Mouse (Mus musculus): Measurements from ENCODE around the gene Bloc1s3.

DNA sequence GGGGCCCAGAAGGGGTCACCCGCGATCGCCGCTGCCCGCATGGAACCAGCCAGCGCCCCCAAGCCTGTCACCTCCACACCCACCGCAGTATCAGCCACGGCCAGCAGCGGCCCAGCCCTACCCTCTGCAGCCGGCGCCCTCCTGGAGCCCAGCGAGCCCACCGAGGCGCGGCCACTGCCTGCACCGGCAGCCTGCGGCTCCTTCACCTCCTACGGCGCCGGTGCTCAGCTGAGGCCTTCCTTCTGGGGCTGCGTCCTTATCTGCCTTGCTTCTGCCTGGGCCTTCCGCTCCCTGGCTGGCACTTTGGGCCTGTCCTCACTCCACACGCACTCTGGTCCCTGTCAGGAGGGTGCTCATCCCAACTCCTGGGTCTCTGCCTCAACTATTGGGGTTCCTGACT is 11.9 kb upstream of the Bloc1s3 start:
- TF ChIP-seq POLR2A (IDR thresholded peaks at IDR 0.05; ENCODE audit: insufficient read length, low read depth) = no peak
- TF ChIP-seq MYOD1 (IDR thresholded peaks at IDR 0.05; ENCODE audit: control insufficient read depth in 1 of 3, insufficient read length in 2 of 3, low read depth in 2 of 3) = no peak
- TF ChIP-seq MAX (IDR thresholded peaks at IDR 0.05; ENCODE audit: low read depth) = no peak
- no peak for TF ChIP-seq CEBPB (IDR thresholded peaks at IDR 0.05; ENCODE audit: insufficient read depth, poor library complexity, severe bottlenecking)
- no peak for TF ChIP-seq POLR2AphosphoS2 (IDR thresholded peaks at IDR 0.05; ENCODE audit: insufficient read length, low read depth)
- no peak for TF ChIP-seq TCF12 (IDR thresholded peaks at IDR 0.05; ENCODE audit: insufficient read depth, poor library complexity, severe bottlenecking)
- no peak for TF ChIP-seq MYOG (IDR thresholded peaks at IDR 0.05; ENCODE audit: control insufficient read depth in 1 of 3, insufficient read depth in 1 of 3, insufficient read length in 2 of 3, low read depth in 2 of 3)
- no peak for TF ChIP-seq SRF (IDR thresholded peaks at IDR 0.05; ENCODE audit: control insufficient read depth, insufficient read length, low read depth)
- no peak for TF ChIP-seq USF1 (IDR thresholded peaks at IDR 0.05; ENCODE audit: low read depth)
- TF ChIP-seq E2F4 (IDR thresholded peaks at IDR 0.05; ENCODE audit: insufficient read depth) = no peak
- TF ChIP-seq TCF3 (IDR thresholded peaks at IDR 0.05; ENCODE audit: insufficient read length, low read depth) = no peak
- no peak for TF ChIP-seq REST (IDR thresholded peaks at IDR 0.05; ENCODE audit: insufficient read depth, insufficient read length)
